Mouse (Mus musculus) layer of hippocampus, postnatal 10 days (tissue): Measurements from ENCODE around the gene Gpm6b. TPM values are rescaled to one million over a fixed set of nuclear protein-coding genes. Genes with fewer than 3 reads are reported as not detected.

Experiments used
- DNase-seq, 2 experiments: peaks; one replicate each; pipeline ENCODE4 v3.0.0; 2021; ENCODE audit warnings: low spot score in 2 of 2
- total RNA-seq, 2 experiments: library from RNA; stranded (reverse); gene quantifications; 2 replicates each; pipeline ENCODE4 v1.2.3; 2021

Gene Gpm6b
- total RNA-seq, 2 experiments from 2014 or later, result 755 to 812 TPM

DNA sequence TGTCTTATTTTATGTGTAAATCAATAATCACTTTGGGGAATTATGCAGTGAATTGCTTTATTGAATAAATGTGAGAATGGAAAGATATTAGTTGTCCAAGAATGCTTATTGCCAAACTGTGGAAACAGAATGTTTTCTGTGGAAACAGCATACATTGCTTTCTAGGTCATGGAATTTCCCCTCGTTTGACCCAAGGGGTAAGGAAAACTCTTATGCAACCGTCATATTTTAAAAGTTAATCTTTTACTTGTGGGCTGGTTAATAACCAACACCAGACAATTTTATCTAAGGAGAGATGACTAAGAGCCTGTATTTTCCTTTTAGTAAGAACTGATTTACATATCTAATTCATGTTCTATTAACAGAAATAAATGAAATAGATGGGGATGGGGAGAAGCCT is 64.1 kb downstream of the Gpm6b start:
- no peak for DNase-seq

DNA sequence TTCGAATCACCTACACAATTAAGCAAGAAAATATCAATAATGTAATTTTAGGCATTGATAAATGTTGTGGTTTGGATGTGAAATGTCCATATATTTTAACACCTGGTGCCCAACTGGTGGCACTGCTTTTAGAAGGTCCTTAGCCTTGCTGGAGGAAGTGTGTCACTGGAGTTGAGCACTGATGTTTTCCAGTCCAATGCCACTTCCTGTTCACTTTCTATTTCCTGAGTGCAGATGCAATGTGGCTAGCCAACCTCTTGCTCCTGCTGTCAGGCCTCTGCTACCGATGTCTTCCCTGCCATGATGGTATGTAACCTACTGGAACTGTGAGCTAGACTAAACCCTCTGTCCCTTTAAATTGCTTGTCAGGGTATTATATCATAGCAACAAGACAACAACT is 65.6 kb downstream of the Gpm6b start:
- DNase-seq, result no peak

DNA sequence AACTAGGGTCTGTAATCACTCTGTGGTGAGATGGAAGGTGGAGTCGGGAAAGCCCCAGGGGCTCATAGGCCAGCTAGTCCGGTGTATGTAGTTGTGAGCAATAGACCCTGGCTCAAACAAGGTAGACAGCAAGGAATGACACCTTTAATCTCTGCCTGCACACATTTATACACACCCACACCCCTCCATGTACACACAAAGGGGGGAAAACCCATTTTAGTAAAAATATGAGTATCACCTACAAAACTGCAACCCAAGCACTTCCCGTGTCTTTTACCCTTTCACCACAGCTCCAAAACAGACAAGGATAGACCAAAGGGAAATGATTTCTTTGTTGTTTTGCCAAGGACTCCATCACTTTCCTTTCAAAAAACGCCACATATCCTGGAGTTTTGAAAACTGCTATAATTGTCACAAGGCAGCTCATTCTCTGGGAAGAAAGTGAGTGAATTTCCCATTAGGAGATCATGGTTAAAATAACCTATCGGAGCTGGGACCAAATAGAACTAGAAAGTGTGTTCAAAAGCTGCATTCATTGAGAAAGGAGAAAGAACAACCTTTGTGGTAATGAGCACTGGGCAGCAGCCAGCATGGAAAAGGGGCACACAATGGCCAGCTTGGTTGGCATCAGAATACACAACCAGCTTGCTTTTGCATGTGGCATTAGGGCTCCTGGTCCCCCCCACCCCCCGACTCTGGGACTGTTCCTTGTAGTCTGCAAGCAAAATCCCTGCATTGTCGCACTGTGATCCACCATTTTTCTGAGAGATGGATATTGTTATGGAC is 68.9 kb downstream of the Gpm6b start:
- DNase-seq, result peak; percentile 30 to 47

DNA sequence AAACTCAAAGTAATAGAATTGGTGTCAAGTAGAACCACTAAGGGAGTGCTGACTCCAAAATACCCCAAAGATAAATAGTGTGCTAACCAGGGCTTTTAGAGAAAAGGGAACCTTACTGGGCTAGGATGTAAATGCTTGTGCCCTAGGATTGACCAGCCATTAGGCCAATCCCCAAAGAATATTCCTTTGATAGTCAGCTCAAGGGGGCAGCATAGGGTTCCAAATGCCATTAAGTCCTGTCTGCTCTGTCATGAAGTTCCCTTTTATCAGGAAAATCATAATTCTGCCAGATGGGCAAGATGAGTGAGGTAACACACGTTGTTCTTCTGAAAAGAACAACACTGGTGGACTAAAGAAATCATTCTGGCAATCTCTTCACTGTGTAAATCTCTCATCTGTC is 70.1 kb downstream of the Gpm6b start:
- no peak for DNase-seq

DNA sequence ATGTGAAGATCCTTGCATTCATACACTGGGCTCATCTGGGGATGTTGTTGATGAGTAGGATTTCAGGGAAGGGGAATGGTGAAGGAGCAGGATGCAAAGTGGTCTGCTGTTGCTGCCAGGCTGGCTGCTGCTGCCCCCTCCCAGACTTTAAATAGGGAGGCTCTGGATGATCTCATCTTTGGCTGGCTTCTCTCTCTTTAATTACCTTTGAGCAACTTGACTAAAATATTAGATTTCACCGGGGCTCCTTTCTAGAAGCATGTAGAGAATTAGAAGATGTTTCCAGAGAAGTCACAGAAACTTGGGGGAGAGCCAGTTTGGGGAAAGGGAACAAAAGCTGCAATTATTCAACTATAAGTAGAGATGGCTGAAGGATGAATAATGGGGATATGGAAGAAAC is 76.5 kb downstream of the Gpm6b start:
- no peak for DNase-seq

DNA sequence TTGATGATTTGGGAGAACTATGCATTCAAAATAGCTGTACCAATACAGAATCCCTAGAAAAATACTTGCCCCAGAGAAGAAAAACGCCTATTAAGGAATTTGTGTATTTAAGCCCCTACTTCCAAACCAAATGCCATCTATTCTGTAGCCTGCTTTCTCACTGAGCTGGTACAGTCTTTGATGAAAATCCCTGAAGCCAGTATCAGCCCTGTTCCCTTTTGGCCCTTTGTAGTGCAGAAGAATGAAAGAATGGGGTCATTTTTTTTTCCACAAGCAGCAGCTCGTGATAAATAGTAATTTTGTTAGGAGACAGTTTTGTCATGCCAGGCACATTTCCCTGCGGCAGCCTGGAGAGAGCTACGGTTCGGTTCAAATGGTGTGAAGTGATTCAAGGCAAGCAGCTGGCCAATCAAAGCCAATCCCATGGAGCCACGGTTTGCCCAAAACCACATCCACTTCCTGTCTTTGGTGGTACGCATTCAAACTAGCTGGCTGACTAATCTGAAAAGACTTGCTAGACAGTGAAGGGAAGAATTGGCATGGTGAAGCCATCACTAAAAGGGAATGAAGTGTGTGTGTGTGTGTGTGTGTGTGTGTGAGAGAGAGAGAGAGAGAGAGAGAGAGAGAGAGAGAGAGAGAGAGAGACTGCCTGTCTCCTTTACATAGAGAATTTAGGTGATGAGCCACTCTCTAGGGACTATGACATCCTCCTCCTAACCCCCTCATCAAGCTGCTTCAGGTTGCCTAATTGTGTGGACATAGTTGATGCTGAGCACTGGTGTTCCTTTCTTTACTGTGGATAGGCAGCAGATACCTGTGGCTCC is 78.1 kb downstream of the Gpm6b start:
- DNase-seq, result peak; percentile 30 to 46

DNA sequence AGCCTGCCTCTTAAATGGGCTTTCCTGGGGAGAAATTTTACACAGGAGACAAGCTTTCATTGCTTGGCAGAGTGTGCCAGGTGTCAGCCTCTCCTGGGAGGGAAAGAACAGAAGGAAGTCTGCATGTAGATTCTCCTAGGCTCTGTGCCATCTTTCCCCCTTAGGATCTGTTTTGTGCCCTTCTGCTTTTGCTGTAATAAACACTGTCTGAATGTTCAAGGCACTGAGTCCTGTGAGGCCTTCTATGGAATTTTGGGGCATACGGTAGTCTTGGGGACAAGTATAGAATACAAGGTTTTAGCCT is 78.6 kb downstream of the Gpm6b start:
- DNase-seq, result no peak

DNA sequence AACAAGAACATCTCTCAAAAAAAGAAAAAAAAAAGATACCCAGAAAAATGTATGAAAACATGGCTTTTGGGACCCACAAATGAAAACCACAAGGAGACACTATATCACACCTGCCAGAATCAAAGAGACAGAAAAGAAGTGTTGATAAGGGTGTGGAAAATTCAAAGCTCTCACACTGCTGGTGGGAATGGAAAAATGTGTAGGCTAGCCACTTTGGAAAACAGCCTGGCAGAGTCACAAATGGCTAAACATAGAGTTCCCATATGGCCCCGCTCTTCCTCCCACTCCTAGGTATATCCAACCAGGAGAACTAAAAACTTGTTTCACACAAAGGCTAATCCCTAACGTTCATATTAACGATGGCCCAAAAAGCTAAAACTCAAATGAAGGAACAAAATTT is 84.5 kb downstream of the Gpm6b start:
- DNase-seq, result no peak

DNA sequence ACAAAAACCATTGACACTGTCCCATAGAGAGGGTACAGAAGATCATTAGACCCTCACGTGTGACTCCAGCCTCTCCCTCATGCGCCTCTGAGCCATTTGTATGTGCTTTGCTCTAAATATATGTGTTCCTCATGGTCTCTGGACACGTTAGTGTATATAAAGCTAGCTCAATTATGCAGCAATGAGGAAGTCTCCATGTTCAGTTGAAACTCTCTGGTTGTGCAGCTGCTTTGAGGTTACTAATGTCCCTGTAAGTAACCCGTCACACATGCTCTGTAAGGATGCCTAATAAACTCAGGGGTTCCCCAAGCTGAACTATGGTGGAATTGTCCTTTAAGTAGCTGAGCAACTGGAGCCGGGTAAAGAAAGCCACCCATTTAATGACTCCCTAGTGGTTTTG is 88.9 kb downstream of the Gpm6b start:
- no peak for DNase-seq

DNA sequence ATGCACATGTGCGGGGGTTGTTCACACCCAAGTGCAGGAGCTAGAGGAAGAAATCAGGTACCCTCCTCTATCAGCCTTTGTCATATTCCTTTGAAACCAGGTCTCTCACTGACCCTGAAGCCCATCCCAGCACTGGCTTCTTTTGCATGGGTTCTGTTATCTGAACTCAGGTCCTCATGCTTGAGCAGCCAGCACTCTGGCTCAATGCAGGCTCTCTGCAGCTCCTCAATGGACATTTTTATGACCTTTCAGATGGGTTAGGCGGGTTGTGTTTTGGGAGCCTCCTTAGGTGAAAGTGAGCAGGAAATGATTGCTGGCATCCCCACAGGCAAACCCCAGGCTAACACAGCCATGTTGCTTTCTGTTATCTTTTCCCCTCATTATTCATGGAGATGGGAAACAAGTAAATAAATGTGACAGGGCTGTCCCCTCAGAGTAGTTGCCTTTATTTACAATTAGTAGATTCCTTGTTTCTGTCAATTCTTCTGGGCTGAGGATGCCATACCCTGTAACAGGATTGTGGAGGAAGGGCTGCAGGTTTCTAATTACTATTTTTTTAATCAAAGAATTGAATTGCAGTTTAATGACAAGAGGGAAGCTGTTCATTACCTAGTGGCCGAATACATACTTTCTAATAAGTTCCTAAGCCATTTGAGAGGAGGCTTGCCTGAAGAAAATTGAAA is 89.6 kb downstream of the Gpm6b start:
- no peak for DNase-seq

DNA sequence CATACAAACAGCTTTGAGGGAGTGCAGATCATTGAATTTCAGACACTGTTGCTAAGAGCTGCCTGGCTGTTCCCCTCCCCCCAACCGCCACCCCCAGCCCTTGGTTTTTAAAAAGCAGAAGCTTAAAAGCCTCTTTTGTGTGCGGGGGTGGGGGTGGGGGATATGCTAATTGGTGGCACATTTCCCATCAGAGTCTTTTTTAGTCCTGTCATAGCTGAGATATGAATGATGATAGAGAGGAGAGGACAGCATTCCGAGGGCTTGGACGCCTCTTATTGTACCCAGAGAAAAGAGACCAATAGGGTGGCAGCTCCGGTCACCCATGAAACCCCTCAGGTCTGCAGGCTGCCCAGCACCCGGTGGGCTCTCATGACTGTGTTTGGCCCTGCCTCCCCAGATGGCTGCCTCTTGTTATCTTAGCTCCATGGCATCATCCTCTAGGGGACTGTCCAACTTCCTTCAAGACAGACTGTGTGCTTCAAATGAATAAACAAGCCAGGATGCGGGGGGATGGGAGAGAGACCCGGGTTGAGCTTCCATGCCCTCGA is 90.3 kb downstream of the Gpm6b start:
- peak; percentile 44 to 57 for DNase-seq

DNA sequence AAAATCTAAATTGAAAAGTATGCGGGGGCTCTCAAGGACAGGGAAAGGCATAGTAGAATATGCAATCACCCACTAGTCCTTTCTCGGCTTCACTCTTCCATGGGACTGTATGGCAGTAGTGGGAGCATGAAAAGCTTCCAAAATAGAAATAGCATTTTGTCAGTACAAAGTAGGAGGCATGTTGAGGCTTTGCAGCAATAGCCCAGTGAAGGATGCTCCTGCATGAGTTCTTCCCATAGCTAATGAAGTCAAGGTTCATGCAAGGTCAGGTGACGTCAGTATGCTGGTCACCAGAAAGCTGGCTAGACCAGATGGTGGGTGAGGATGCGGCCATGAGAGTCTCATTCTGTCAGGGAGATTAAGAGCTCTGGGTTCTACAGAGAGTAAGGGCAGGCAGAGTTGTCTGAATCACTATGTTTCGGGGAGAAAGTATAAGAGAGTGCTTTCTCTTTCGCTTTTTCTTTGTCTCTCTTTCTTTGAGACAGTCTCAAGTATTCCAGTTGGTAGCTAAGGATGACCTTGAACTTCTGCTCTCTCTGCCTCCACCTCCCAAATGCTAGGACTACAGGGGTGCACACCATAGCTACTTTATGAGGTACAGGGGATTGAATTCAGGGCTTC is 95.9 kb downstream of the Gpm6b start:
- no peak for DNase-seq

DNA sequence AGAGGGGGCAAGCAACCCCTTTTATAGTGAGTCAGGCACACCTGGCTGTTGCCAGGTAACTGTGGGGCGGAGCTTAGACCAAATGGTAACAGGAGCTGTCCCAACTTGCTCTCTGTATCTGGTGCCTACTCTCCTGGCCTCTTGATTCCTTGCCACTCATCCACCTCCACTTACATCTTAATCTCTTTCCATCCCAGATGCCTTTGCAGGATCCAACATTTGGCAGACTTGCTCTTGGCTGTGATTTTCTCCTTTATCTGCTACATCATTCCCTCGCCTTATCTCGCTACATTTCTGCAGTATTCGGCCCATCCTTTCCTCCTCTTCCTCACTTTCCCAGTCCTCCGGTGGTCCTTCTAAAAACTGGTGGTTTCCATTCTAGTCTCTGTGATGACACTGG is 99.6 kb downstream of the Gpm6b start:
- no peak for DNase-seq

DNA sequence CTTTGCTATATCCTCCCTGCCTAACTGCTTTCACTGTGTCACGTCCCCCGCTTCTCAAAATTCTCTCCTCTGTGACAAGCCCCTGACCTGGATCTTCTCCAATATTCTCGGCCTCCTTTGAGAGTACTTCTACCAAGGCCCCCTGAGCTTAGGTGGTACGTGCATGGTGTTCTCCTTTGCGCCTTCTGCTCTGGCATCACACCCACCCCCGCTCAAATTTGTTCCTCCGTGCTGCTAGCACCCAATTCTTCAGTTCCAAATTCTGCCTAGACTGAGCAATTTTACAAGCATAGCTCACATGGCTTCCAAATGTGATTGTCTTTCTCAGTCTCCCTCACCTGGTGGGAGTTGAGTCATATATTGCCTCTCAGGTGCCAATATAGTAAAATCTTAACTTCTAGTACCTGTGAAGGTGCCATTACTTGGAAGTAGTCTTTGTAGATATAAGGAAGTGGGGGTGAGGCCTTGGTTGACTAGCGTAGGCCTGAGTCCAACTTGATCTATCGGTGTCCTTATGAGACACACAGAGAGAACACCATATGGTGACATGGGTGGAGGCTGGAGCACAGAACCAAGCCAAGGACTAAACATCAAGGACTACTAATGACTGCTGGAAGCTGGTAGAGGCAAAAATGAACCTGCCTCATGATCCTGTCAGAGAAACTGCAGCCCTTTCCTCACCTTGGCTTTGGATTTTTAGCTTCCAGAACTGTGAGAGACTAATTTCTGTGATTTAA is 100.2 kb downstream of the Gpm6b start:
- peak in 1 of 2 experiments; percentile 24 for DNase-seq

DNA sequence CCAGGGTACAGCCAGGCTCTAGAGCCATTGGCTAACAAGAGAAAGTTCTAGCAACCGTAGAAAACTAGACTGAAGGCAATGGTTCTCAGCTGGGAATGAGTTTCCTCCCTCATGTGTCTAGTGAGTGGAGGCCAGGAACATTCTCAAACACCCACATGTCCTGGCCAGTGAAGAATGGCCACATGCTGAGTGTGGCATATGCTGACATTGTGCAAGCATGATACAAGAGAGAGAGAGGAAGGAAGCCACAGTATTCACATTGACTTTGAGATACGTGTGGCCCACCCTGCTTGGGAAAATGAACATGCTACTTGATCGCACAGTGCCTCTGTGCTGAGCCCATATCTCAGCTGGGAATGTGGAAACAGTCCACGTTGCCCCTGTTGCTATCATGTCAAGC is 101.2 kb downstream of the Gpm6b start:
- DNase-seq, result no peak

DNA sequence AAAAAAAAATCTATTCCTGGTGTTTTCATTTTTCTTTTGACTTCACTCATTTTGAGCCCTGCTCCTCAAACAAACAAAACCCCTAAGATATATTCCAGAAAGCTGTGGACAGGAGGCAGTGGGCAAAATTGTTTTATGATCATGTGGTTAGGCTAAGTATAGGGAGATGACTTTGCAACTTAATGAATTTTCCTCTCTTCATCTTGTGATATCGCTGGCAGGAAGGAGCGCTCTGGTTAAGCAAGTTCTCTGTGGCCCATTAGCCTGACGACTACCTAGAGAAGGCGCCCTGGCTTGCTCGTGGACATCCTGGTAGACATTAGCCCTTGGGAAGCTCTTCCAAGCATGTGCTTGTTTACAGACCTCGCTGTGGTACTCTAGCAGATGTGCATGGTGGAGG is 103.1 kb downstream of the Gpm6b start:
- no peak for DNase-seq

DNA sequence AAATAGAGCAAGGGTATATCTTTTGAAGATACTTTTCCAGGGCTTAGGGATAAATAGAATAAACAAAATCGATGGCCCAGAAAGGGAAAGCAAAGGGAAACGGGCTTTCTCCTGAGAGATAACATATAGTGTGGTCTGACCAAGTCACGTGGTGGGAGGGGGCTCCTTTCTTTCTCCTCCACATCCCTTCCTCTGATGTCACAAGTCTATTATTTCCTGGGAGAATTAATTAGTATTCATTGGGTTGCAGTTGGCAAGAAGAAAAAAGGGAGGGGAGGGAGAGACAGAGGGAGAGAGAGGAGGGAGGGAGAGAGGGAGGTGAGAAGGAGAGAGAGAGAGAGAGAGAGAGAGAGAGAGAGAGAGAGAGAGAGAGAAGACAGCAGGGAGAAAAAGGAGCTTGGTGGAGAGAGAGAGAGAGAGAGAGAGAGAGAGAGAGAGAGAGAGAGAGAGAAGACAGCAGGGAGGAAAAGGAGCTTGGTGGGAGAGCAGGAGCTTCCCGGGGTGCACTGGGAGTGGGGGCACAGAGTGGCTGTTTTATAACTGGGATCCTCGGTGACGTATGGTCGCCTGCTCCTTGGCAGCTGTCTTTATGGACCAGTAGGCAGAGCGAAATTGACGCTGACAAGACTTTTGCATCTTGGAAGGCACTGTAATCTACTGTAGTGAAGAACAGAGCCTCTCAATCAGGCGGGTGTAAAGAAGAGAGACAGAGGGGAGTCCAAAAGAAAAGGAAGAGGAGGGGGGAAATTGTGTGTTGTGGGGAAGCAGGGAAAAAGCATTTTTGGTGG is 105.7 kb downstream of the Gpm6b start:
- DNase-seq, result peak; percentile 49 to 61

DNA sequence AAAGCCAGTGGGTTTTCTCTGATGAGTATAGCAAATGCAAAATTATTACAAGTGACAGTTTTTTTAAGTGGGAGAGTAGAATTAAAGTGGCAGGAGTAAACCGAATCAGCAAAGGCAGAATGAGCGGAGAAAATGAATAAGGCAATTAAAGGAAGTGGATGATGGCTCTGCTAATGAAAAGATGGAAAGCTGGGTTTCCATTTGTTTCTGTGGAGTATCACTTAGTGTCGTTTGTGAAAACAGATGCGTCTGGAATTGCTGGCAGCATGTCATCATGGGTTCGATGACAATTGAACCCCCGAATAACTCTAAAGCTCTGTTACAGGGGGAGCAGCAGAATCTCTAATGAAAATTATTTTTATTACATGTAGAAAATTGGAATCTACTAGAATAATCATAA is 109.4 kb downstream of the Gpm6b start:
- DNase-seq, result no peak

DNA sequence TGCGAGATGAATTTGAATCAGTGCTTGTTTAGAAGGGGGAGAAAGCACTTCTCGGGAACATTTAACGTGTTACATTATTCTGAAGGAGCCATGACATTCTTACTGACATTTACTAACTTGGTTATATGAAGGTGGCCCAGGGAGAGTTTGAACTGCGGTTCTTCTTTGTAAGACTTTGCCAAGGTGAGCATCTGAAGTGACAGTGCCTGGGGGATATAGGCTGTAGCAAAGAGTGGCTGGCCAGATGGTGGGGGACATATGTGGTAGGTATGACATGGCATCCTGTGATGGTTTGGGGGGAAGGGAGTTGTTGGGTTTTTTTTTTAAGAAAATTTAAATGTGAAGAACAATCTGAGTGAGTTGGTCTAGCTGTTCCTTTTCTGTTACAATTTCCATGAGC is 109.9 kb downstream of the Gpm6b start:
- DNase-seq, result peak in 1 of 2 experiments; percentile 16

DNA sequence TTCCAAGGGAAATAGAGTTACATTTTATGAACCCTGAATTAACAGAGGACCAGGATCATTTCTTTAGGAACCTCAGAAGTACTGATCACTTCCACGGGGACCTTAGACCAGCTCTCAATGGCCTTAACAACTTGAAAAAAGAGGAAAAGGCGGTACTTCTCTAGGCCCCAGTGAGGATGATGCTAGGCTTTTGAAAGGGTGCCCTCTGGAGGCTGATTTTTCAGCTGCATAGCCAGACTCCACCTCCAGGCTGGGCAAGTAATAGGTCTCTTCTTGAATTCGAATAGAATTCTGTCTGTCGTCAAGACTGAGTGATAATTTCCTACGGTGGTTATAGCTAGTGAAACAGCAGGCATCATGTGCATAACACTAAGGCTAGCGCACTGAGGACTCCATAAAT is 113.1 kb downstream of the Gpm6b start:
- DNase-seq, result peak; percentile 62 to 74
